Mouse (Mus musculus) liver, embryonic 11.5 days (tissue): ENCODE results near the gene Mrvi1. TPM values are rescaled to one million over a fixed set of nuclear protein-coding genes. Genes with fewer than 3 reads are reported as not detected.

Source experiments
- ATAC-seq: fragments of 200-750 bp; cut with Nextera tagmentation; replicated peaks from 2 replicates; pipeline ENCODE4 v1.8.0; 2017; ENCODE audit warnings: moderate number of reproducible peaks, mild to moderate bottlenecking, moderate TSS enrichment, moderate library complexity; ENCODE audit not compliant: low FRiP score
- DNase-seq: peaks from one replicate; pipeline ENCODE4 v3.0.0-alpha.2; 2017; ENCODE audit warnings: low spot score
- H3K27ac ChIP-seq: fragments of 300-500 bp; sonication (generic); 2 replicates; pipeline ENCODE4 v1.5.1; 2014; ENCODE audit warnings: mild to moderate bottlenecking, low read depth, low read length, control low read depth
- H3K27me3 ChIP-seq: fragments of 300-500 bp; sonication (generic); replicated peaks from 2 replicates; pipeline ENCODE4 v1.6.1; 2014; ENCODE audit warnings: low read length, mixed read lengths; ENCODE audit not compliant: control insufficient read depth, insufficient read depth
- H3K36me3 ChIP-seq: fragments of 300-500 bp; sonication (generic); 2 replicates; pipeline ENCODE4 v1.6.1; 2014; ENCODE audit warnings: mild to moderate bottlenecking, low read length, moderate library complexity, mixed read lengths; ENCODE audit not compliant: control insufficient read depth, insufficient read depth
- H3K4me1 ChIP-seq: fragments of 300-500 bp; sonication (generic); replicated peaks from 2 replicates; pipeline ENCODE4 v1.6.1; 2014; ENCODE audit warnings: low read length, mixed read lengths; ENCODE audit not compliant: control insufficient read depth, insufficient read depth
- H3K4me2 ChIP-seq: fragments of 300-500 bp; sonication (generic); 2 replicates; pipeline ENCODE4 v1.6.1; 2014; ENCODE audit warnings: mild to moderate bottlenecking, control low read depth, moderate library complexity
- H3K4me3 ChIP-seq: fragments of 300-500 bp; sonication (generic); 2 replicates; pipeline ENCODE4 v1.5.1; 2014; ENCODE audit warnings: low read depth, low read length, control low read depth
- H3K9ac ChIP-seq: fragments of 300-500 bp; sonication (generic); 2 replicates; pipeline ENCODE4 v1.6.1; 2014; ENCODE audit warnings: low read depth, low read length, control low read depth
- H3K9me3 ChIP-seq: fragments of 300-500 bp; sonication (generic); 2 replicates; pipeline ENCODE4 v1.6.1; 2016; ENCODE audit warnings: low read length, inconsistent platforms, mixed read lengths; ENCODE audit not compliant: control insufficient read depth
- WGBS: fragments of 180-500 bp; shearing (Covaris S2); extraction: QIAGEN DNeasy Blood & Tissue Kit; methylation state at CpG from one replicate; pipeline ENCODE4 v1.1.7; 2014; 5-methylcytosine and 5-hydroxymethylcytosine counted together
- polyA plus RNA-seq: library from polyadenylated mRNA; unstranded; fragments of >200 nt; fragmentation: Nextera tagmentation; extraction: Ambion mirVana; gene quantifications from 2 replicates; pipeline ENCODE4 v1.2.1, GENCODE M21; 2014

Mrvi1 gene
- polyA plus RNA-seq = 20.7 and 25.2 TPM in 2 replicates

GRCm38 (mm10) chr7:110982053-110982705 is at the start of gene Mrvi1:
Mrvi1 (minus strand) TSS chr7:110982461.
- peak within 1 kb of the TSS; percentile 12; the same call in 1 of the 2 replicates for H3K9ac ChIP-seq
- H3K9me3 ChIP-seq = no peaks in the 10 kb centered on the region
- H3K4me3 ChIP-seq = peak within 1 kb of the TSS; percentile 21; the same call in 1 of the 2 replicates
- H3K4me1 ChIP-seq = peaks cover 9% of the 10 kb centered on the region
- no peak for DNase-seq
- peak within 1 kb of the TSS; percentile 37 for H3K4me2 ChIP-seq
- peak within 1 kb of the TSS; percentile 61 for H3K27ac ChIP-seq
- no peaks in the 10 kb centered on the region for H3K36me3 ChIP-seq
- 47% methylated on average over 7 of the region's 7 CpGs for WGBS
- 0 out of 2 replicates have a peak, but pooled peaks have one; percentile 18 for ATAC-seq
- no peaks in the 10 kb centered on the region for H3K27me3 ChIP-seq

GRCm38 (mm10) chr7:111029046-111029553 is 46.8 kb upstream of the Mrvi1 start:
- DNase-seq = no peak
- Histone ChIP-seq H3K4me1 (peaks cover 16% of the 10 kb centered on the region; the same call in 1 of the 2 replicates), H3K36me3 (peaks cover 5% of the 10 kb centered on the region; the same call in 1 of the 2 replicates), H3K4me3 (peak overlapping the region; percentile 94), H3K9ac (peak overlapping the region; percentile 84), H3K9me3 (no peaks in the 10 kb centered on the region), H3K27me3 (no peaks in the 10 kb centered on the region), H3K27ac (peak overlapping the region; percentile 96), H3K4me2 (peak overlapping the region; percentile 90)
- under 1% methylated on average over 29 of the region's 29 CpGs for WGBS
- peak; percentile 13 for ATAC-seq

DNA sequence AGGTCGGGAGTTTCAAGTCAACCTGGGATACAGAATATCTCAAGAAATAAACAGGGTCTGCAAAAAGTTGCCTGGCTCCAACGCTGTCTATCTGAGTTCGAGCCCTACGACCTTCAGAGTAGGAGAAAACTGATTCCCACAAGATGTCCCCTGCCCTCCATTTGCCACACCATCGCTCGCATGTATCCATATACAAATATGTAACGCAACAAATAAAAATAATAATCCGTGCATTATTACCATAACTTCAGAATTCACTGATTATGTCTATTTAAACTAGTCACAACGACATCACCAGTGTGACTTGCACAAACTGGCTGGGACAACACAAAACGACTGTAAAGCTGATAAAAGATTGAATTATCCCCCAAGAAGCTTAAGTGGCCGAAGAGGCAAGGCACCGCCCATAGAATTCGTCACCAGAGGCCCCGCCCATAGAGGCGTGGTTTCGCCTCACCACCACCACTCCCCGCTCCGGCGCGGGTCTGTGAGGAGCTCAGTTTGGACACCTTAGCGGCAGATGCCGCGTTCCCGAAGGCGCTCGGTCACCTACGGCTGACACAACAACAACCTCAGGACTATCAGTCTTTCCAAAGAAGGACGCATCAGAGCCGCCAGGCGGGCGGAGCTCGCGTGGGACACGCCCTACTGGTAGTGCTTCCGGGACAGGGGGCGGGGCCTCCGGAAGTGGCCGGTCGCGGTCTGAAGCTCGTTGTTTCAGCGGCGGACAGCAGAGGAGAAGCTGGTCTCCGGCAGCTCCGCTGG is 46.2 kb upstream of the Mrvi1 start, which contains the start of gene Ctr9:
Ctr9 (plus strand) TSS at position 671 of the 765 bp plus-strand sequence.
- DNase-seq (peak; percentile 95), ATAC-seq (peak; percentile 93)
- no peaks in the 10 kb centered on the region for H3K9me3 ChIP-seq
- H3K27me3 ChIP-seq = no peaks in the 10 kb centered on the region
- H3K4me3 ChIP-seq = peak within 1 kb of the TSS; percentile 94
- peaks cover 16% of the 10 kb centered on the region; the same call in 1 of the 2 replicates for H3K4me1 ChIP-seq
- peak within 1 kb of the TSS; percentile 84 for H3K9ac ChIP-seq
- H3K27ac ChIP-seq = peak within 1 kb of the TSS; percentile 96
- peak within 1 kb of the TSS; percentile 90 for H3K4me2 ChIP-seq
- WGBS = 6% methylated on average over 45 of the region's 45 CpGs
- peaks cover 5% of the 10 kb centered on the region; the same call in 1 of the 2 replicates for H3K36me3 ChIP-seq

GRCm38 (mm10) chr7:111024912-111025311 is 42.7 kb upstream of the Mrvi1 start:
- no peak for ATAC-seq
- Histone ChIP-seq H3K9me3 (no peaks in the 10 kb centered on the region), H3K4me1 (peaks cover 16% of the 10 kb centered on the region; the same call in 1 of the 2 replicates), H3K9ac (no peak overlapping the region), H3K27ac (0 out of 2 replicates have a peak overlapping the region, but pooled peaks have one; percentile 50), H3K4me3 (no peak overlapping the region), H3K27me3 (no peaks in the 10 kb centered on the region), H3K4me2 (no peak overlapping the region), H3K36me3 (no peaks in the 10 kb centered on the region)
- DNase-seq = no peak
- WGBS = 51% methylated on average over 4 of the region's 4 CpGs

DNA sequence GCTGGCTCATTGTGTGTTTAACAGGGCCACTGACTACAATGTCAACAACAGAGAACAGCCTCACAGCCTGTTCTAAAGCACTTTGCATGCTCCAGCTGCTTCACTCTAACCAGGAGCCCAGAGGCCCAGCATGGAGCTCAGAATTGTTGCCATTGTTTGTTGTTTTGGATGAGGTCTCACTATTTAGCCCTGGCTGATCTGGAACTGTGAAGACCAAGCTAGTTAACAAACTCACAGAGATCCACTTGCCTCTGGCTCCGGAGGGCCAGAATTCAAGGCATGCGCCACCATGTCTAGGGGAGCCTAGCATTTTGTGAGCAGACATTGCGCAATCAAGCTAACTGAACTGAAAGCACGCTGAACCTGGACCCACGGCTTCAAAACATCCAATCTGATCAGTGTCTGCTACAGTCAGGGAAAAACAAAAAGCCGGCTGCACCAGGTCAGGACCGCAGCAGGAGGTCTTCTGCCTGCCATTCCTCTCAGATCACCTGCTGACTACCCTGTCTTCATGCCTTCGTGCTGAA is 41.9 kb upstream of the Mrvi1 start:
- H3K4me3 ChIP-seq = no peak overlapping the region
- peak overlapping the region; percentile 16 for H3K4me2 ChIP-seq
- H3K27ac ChIP-seq = 0 out of 2 replicates have a peak overlapping the region, but pooled peaks have one; percentile 50
- no peaks in the 10 kb centered on the region for H3K9me3 ChIP-seq
- WGBS = 42% methylated on average over 8 of the region's 8 CpGs
- H3K9ac ChIP-seq = no peak overlapping the region
- H3K36me3 ChIP-seq = no peaks in the 10 kb centered on the region
- DNase-seq (peak; percentile 46), ATAC-seq (0 out of 2 replicates have a peak, but pooled peaks have one; percentile 19)
- no peaks in the 10 kb centered on the region for H3K27me3 ChIP-seq
- H3K4me1 ChIP-seq = peaks cover 12% of the 10 kb centered on the region; the same call in 1 of the 2 replicates

DNA sequence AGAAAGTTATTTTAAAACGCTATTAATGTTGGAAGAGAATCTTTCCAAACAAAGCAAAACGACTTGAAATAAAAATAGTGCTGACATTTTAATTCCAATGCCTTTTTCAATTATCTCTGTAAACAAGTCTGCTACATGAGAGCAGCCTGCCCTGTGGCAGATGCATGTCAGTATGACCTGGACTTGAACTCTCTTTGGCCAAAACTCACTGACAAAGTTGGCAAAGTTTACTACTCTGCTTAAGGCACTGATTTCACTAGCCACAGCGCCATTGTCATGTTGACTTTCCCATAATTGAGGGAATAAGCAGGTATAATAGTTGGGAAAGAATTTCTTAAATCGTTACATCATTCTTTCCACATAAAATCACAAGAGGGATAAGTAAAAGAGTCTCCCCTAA is 38.6 kb upstream of the Mrvi1 start:
- Histone ChIP-seq H3K4me1 (peaks cover 9% of the 10 kb centered on the region; the same call in 1 of the 2 replicates), H3K4me2 (no peak overlapping the region), H3K36me3 (no peaks in the 10 kb centered on the region), H3K4me3 (no peak overlapping the region), H3K27me3 (no peaks in the 10 kb centered on the region), H3K9me3 (no peaks in the 10 kb centered on the region), H3K9ac (no peak overlapping the region), H3K27ac (no peak overlapping the region)
- no peak for ATAC-seq
- 79% methylated on average over 4 of the region's 4 CpGs for whole genome bisulfite sequencing
- no peak for DNase-seq

DNA sequence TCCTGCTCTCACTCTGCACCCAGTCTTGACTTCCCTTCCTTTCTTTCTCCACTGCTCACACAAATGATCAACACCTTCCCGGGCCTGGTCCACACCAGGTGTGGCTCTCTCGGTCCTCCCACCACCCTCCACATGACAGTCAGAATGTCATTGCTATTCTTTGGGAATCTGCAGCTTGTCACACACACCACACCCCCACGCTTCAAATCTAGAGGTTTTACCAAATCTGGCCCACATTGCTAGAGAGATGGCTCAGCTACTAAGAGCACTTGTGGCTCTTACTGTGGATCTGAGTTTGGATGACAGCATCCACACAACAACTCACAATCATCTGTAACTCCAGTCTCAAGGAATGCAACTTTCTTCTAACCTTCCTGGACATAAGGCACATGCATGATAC is 34.7 kb upstream of the Mrvi1 start:
- Histone ChIP-seq H3K4me1 (0 out of 2 replicates have a peak, but pooled peaks cover 4% of the 10 kb centered on the region), H3K27me3 (no peaks in the 10 kb centered on the region), H3K27ac (no peak overlapping the region), H3K9ac (no peak overlapping the region), H3K4me3 (no peak overlapping the region), H3K9me3 (no peaks in the 10 kb centered on the region), H3K36me3 (no peaks in the 10 kb centered on the region), H3K4me2 (no peak overlapping the region)
- 78% methylated on average over 3 of the region's 3 CpGs for WGBS
- DNase-seq (no peak), ATAC-seq (no peak)

- no peaks in the 10 kb centered on the region for H3K9me3 ChIP-seq
- DNase-seq = no peak
- 82% methylated on average over 5 of the region's 5 CpGs for WGBS
Measured at GRCm38 (mm10) chr7:111015731-111016130, 33.5 kb upstream of the Mrvi1 start.

More at GRCm38 (mm10) chr7:111015731-111016130, 33.5 kb upstream of the Mrvi1 start:
- no peak for ATAC-seq
- no peaks in the 10 kb centered on the region for H3K36me3 ChIP-seq
- H3K27ac ChIP-seq = no peak overlapping the region
- no peak overlapping the region for H3K4me3 ChIP-seq
- H3K9ac ChIP-seq = no peak overlapping the region
- H3K4me2 ChIP-seq = no peak overlapping the region
- 0 out of 2 replicates have a peak, but pooled peaks cover 4% of the 10 kb centered on the region for H3K4me1 ChIP-seq
- no peaks in the 10 kb centered on the region for H3K27me3 ChIP-seq
